8 mouse cellular contexts compared by ENCODE assay signal in the genomic region with DNA sequence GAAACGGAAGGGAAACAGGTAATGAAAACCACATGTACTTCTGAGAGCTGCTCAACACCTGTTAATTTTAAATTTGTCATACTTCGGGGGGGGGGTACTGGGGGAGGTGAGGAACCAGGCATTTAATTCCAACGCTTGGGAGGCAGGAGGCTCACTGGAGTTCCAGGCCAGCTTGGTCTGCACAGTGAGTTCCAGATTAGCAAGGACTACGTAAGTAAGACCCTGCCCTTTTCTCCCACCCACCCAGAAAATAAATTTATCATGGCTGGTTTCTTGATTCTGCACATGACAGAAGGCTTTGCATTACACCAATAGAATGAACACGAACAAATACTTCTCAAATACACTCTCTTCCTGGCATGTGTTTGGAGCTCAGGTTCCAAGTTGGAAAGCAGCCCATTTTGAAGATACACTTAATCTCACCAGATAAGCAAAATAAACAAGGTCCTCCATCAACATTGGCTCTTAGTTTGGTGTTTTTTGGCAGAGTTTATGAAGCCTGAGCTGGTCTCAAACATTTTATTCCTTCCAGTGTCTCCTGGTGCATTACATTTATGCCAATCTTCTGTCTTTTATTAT. TPM values are rescaled to one million over a fixed set of nuclear protein-coding genes. Genes with fewer than 3 reads are reported as not detected.
A peak's percentile ranks its signal among the peaks of the same experiment; 100 is the strongest.
DNase-seq lines count a peak whose midpoint lies in the region; ATAC-seq and TF ChIP-seq lines count a peak whose summit lies in the region.

No protein-coding gene starts in this region.

- intact Hi-C loops in heart, postnatal 25 days (cut with DNase I), result loop anchor here (5.0 kb wide), 1 partner anchor 127 kb away; a partner anchor contains a TSS

- no peak for TF ChIP-seq CTCF in bone marrow, adult 2 months (IDR thresholded peaks at IDR 0.05; ENCODE audit: control insufficient read depth, insufficient read depth, low read length)
- TF ChIP-seq CTCF in liver, postnatal 0 days (IDR thresholded peaks at IDR 0.05; ENCODE audit: low read depth), result no peak
- no peak for TF ChIP-seq CTCF in stomach, postnatal 0 days (IDR thresholded peaks at IDR 0.05; ENCODE audit: low read depth)

- no peak for TF ChIP-seq POLR2A in bone marrow, adult 2 months (IDR thresholded peaks at IDR 0.05; ENCODE audit: borderline replicate concordance, control insufficient read depth, low read depth, low read length)

- peak overlapping the region; percentile 87 for H3K9ac ChIP-seq in heart, embryonic 15.5 days
- H3K9ac ChIP-seq in liver, postnatal 0 days (replicated peaks), result peak overlapping the region; percentile 100; the same call in 1 of the 2 replicates
- H3K9ac ChIP-seq in stomach, postnatal 0 days (ENCODE audit: low read length), result peak overlapping the region; percentile 73

- no peak for TF ChIP-seq EP300 in liver, postnatal 0 days (IDR thresholded peaks at IDR 0.05; ENCODE audit: low read depth)
- TF ChIP-seq EP300 in stomach, postnatal 0 days (optimal IDR thresholded peaks at IDR 0.05), result peak; percentile 59

- ATAC-seq in heart, embryonic 15.5 days (replicated peaks; ENCODE audit: insufficient number of reproducible peaks, insufficient read depth, low FRiP score, low read depth), result no peak
- ATAC-seq in liver, postnatal 0 days, result no peak
- ATAC-seq in stomach, postnatal 0 days (ENCODE audit: low FRiP score, low TSS enrichment), result no peak
- ATAC-seq in erythroid progenitor cell, adult 5-6 weeks (replicated peaks; ENCODE audit: low FRiP score, poor library complexity, severe bottlenecking), result no peak

- 17% methylated on average over 5 of the region's 5 CpGs for WGBS in bone marrow, adult 2 months
- 4% methylated on average over 5 of the region's 5 CpGs for WGBS in heart, embryonic 15.5 days
- 21% methylated on average over 5 of the region's 5 CpGs for WGBS in liver, postnatal 0 days (ENCODE audit: insufficient replicate concordance)
- 3% methylated on average over 5 of the region's 5 CpGs for WGBS in stomach, postnatal 0 days

- H3K9me3 ChIP-seq in heart, embryonic 15.5 days (replicated peaks), result no peaks in the 10 kb centered on the region
- H3K9me3 ChIP-seq in liver, postnatal 0 days (ENCODE audit: low read length), result no peaks in the 10 kb centered on the region
- H3K9me3 ChIP-seq in stomach, postnatal 0 days (ENCODE audit: control insufficient read depth, low read length), result no peaks in the 10 kb centered on the region

- peak overlapping the region; percentile 94 for H3K4me2 ChIP-seq in heart, embryonic 15.5 days
- H3K4me2 ChIP-seq in liver, postnatal 0 days (ENCODE audit: low read depth, low read length), result peak overlapping the region; percentile 99
- peak overlapping the region; percentile 99 for H3K4me2 ChIP-seq in stomach, postnatal 0 days (replicated peaks; ENCODE audit: low read depth)

- no peak overlapping the region; the same call in 1 of the 2 replicates for H3K27ac ChIP-seq in bone marrow, adult 2 months (ENCODE audit: control insufficient read depth, insufficient read depth, low read depth, low read length, poor library complexity)
- peak overlapping the region; percentile 98 for H3K27ac ChIP-seq in heart, embryonic 15.5 days
- peak overlapping the region; percentile 93; the same call in 1 of the 2 replicates for H3K27ac ChIP-seq in liver, postnatal 0 days (ENCODE audit: low read depth)
- H3K27ac ChIP-seq in stomach, postnatal 0 days (replicated peaks), result peak overlapping the region; percentile 91

- H3K36me3 ChIP-seq in heart, embryonic 15.5 days, result no peaks in the 10 kb centered on the region
- no peaks in the 10 kb centered on the region for H3K36me3 ChIP-seq in liver, postnatal 0 days (replicated peaks; ENCODE audit: insufficient read depth, low read length)
- no peaks in the 10 kb centered on the region for H3K36me3 ChIP-seq in stomach, postnatal 0 days (ENCODE audit: control insufficient read depth, insufficient read depth, low read length)

- H3K4me1 ChIP-seq in bone marrow, adult 2 months (ENCODE audit: control insufficient read depth, insufficient read depth, low read length), result no peaks in the 10 kb centered on the region; the same call in 1 of the 2 replicates
- peaks cover 30% of the 10 kb centered on the region for H3K4me1 ChIP-seq in heart, embryonic 15.5 days (replicated peaks)
- peaks cover 14% of the 10 kb centered on the region for H3K4me1 ChIP-seq in liver, postnatal 0 days (ENCODE audit: insufficient read depth)
- 0 out of 2 replicates have a peak, but pooled peaks cover 3% of the 10 kb centered on the region for H3K4me1 ChIP-seq in stomach, postnatal 0 days (replicated peaks; ENCODE audit: control insufficient read depth, insufficient read depth)

- no peaks in the 10 kb centered on the region for H3K27me3 ChIP-seq in heart, embryonic 15.5 days
- H3K27me3 ChIP-seq in liver, postnatal 0 days (ENCODE audit: insufficient read depth, low read length), result no peaks in the 10 kb centered on the region
- H3K27me3 ChIP-seq in stomach, postnatal 0 days (ENCODE audit: control insufficient read depth, insufficient read depth, low read length), result no peaks in the 10 kb centered on the region

- H3K4me3 ChIP-seq in bone marrow, adult 2 months (replicated peaks; ENCODE audit: control insufficient read depth, low read depth, low read length), result peak overlapping the region; percentile 93
- H3K4me3 ChIP-seq in heart, embryonic 15.5 days, result peak overlapping the region; percentile 89
- H3K4me3 ChIP-seq in liver, postnatal 0 days (ENCODE audit: low read depth, low read length), result peak overlapping the region; percentile 98
- peak overlapping the region; percentile 90 for H3K4me3 ChIP-seq in stomach, postnatal 0 days (ENCODE audit: low read depth, low read length)

- DNase-seq in heart, adult 18-20 months, result peak; percentile 65 to 68
- no peak for DNase-seq in heart, postnatal 25 days (ENCODE audit: low spot score)
- no peak for DNase-seq in liver, postnatal 0 days
- peak; percentile 35 for DNase-seq in stomach, postnatal 0 days (ENCODE audit: low spot score)
- no peak for DNase-seq in spleen, postnatal 14 days (ENCODE audit: low spot score in 2 of 2)

RNA-seq across cellular contexts. Expression of a gene that starts 1.3 kb away (rescaled TPM):
- 1 to 10 TPM; 7.3 to 9.8 TPM for total RNA-seq in heart, adult 18-20 months (2021)
- 1 to 10 TPM; 7.7 to 9.1 TPM for total RNA-seq in heart, postnatal 25 days (2021)
- polyA plus RNA-seq in bone marrow, adult 2 months (2011; ENCODE audit: insufficient read depth, insufficient read length, low replicate concordance, missing spikeins), result 2.9 and 8.0 TPM in 2 replicates
- polyA plus RNA-seq in heart, embryonic 15.5 days (2015; fragmentation: Nextera tagmentation; extraction: Ambion mirVana), result 8.8 and 11.5 TPM in 2 replicates
- 4.9 TPM in 2 replicates for polyA plus RNA-seq in liver, postnatal 0 days (2015; fragmentation: Nextera tagmentation; extraction: Ambion mirVana)
- polyA plus RNA-seq in stomach, postnatal 0 days (2015; fragmentation: Nextera tagmentation; extraction: Ambion mirVana), result 7.1 and 7.4 TPM in 2 replicates
- 5.4 and 6.8 TPM in 2 replicates for total RNA-seq in erythroid progenitor cell, adult 5-6 weeks (2015; ENCODE audit: low replicate concordance)
- total RNA-seq in erythroid progenitor cell, adult 5-6 weeks (2017; ENCODE audit: low replicate concordance), result 7.3 and 8.7 TPM in 2 replicates

RNA-seq across cellular contexts. Expression of a gene that starts 21.5 kb away (rescaled TPM):
- total RNA-seq in heart, adult 18-20 months (2021), result 100 to 1,000 TPM; 118 to 130 TPM
- total RNA-seq in heart, postnatal 25 days (2021), result 100 to 1,000 TPM; 125 to 134 TPM
- 16.4 and 25.7 TPM in 2 replicates for polyA plus RNA-seq in bone marrow, adult 2 months (2011; ENCODE audit: insufficient read depth, insufficient read length, low replicate concordance, missing spikeins)
- polyA plus RNA-seq in heart, embryonic 15.5 days (2015; fragmentation: Nextera tagmentation; extraction: Ambion mirVana), result 94.2 and 102 TPM in 2 replicates
- polyA plus RNA-seq in liver, postnatal 0 days (2015; fragmentation: Nextera tagmentation; extraction: Ambion mirVana), result 56.1 and 59.3 TPM in 2 replicates
- polyA plus RNA-seq in stomach, postnatal 0 days (2015; fragmentation: Nextera tagmentation; extraction: Ambion mirVana), result 117 and 118 TPM in 2 replicates
- total RNA-seq in erythroid progenitor cell, adult 5-6 weeks (2015; ENCODE audit: low replicate concordance), result 18.4 and 20.2 TPM in 2 replicates
- 11.6 and 22.6 TPM in 2 replicates for total RNA-seq in erythroid progenitor cell, adult 5-6 weeks (2017; ENCODE audit: low replicate concordance)

RNA-seq across cellular contexts. Expression of a gene that starts 22.5 kb away (rescaled TPM):
- 100 to 1,000 TPM; 474 to 492 TPM for total RNA-seq in heart, adult 18-20 months (2021)
- total RNA-seq in heart, postnatal 25 days (2021), result 100 to 1,000 TPM; 453 to 459 TPM
- 2.9 and 4.3 TPM in 2 replicates for polyA plus RNA-seq in bone marrow, adult 2 months (2011; ENCODE audit: insufficient read depth, insufficient read length, low replicate concordance, missing spikeins)
- polyA plus RNA-seq in heart, embryonic 15.5 days (2015; fragmentation: Nextera tagmentation; extraction: Ambion mirVana), result 87.4 and 91.5 TPM in 2 replicates
- 2.3 and 5.8 TPM in 2 replicates for polyA plus RNA-seq in liver, postnatal 0 days (2015; fragmentation: Nextera tagmentation; extraction: Ambion mirVana)
- polyA plus RNA-seq in stomach, postnatal 0 days (2015; fragmentation: Nextera tagmentation; extraction: Ambion mirVana), result 12.5 and 14.4 TPM in 2 replicates
- not detected in 2 replicates for total RNA-seq in erythroid progenitor cell, adult 5-6 weeks (2015; ENCODE audit: low replicate concordance)
- not detected in 2 replicates for total RNA-seq in erythroid progenitor cell, adult 5-6 weeks (2017; ENCODE audit: low replicate concordance)

RNA-seq across cellular contexts. Expression of a gene that starts 57.0 kb away (rescaled TPM):
- total RNA-seq in heart, adult 18-20 months (2021), result 10 to 100 TPM; 73.6 to 73.7 TPM
- total RNA-seq in heart, postnatal 25 days (2021), result 10 to 100 TPM; 70.1 to 70.3 TPM
- 10.3 and 23.6 TPM in 2 replicates for polyA plus RNA-seq in bone marrow, adult 2 months (2011; ENCODE audit: insufficient read depth, insufficient read length, low replicate concordance, missing spikeins)
- 12.7 and 18.6 TPM in 2 replicates for polyA plus RNA-seq in heart, embryonic 15.5 days (2015; fragmentation: Nextera tagmentation; extraction: Ambion mirVana)
- 5.8 and 6.0 TPM in 2 replicates for polyA plus RNA-seq in liver, postnatal 0 days (2015; fragmentation: Nextera tagmentation; extraction: Ambion mirVana)
- 8.5 TPM in 2 replicates for polyA plus RNA-seq in stomach, postnatal 0 days (2015; fragmentation: Nextera tagmentation; extraction: Ambion mirVana)
- total RNA-seq in erythroid progenitor cell, adult 5-6 weeks (2015; ENCODE audit: low replicate concordance), result 18.7 and 19.3 TPM in 2 replicates
- total RNA-seq in erythroid progenitor cell, adult 5-6 weeks (2017; ENCODE audit: low replicate concordance), result 27.1 and 29.0 TPM in 2 replicates

Comparison
In these comparisons a context has a peak if more than half of its experiments do, and no peak if none do; other contexts are left out.
1. DNase-seq: peak in heart, adult 18-20 months (2 of 2) and stomach, postnatal 0 days (single experiment); none in heart, postnatal 25 days (single experiment), liver, postnatal 0 days (single experiment) and spleen, postnatal 14 days (0 of 2).
2. Peak in every context shown above with its lines, with median percentiles within 50 percentile points of each other: H3K4me3 ChIP-seq, H3K4me2 ChIP-seq and H3K9ac ChIP-seq.